Mouse (Mus musculus) c-Kit-positive CD71-negative TER-119-negative erythroid progenitor cells, embryonic 14.5 days (primary cell): ENCODE measurements at regions not wholly inside any gene's neighbourhood (a gene's known extent, or its start where the extent isn't known, plus 50 kb on each side); places are given as distances from the start of the nearest gene placed in this dataset.
"Not testable (repeated sequence)": the region's sequence is repeated elsewhere in the genome, so short reads cannot be mapped to it uniquely, and the experiment has no call there.

Source experiments
- DNase-seq: peaks from one replicate; pipeline ENCODE4 v3.0.0-alpha.2; 2013; ENCODE audit warnings: low read depth

DNA sequence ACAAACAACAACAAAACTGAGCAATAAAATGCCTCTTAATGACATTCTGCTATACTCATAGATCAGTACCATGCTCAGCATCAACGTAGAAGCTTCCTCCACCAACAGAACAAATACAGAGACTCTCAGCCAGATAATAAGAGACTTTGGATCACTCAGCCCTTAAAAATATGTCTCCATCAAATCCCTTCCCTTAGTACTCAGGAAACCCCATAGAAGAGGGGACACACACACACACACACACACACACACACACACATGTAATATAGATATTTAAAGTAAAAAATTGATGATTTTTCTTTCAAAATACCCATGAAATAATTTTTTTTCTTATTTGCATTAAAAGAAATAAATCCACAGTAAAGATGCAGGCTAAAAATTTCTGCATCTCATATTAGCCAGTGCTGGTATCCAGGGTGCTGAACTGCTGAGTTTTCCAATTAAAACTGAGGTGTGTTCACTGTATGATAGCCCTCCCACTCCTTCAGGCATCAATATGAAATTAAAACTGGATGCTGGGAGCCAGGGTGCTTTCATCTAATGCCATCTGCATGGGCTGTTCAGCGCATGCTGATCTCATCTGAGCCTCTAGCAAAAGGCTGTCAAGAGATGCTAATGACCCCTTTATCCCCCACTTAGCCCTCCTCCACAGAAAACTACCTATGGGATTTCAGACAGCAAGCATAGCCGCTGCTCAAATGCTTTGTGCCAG is 321.0 kb downstream of the Tm4sf1 start:
- no peak for DNase-seq

DNA sequence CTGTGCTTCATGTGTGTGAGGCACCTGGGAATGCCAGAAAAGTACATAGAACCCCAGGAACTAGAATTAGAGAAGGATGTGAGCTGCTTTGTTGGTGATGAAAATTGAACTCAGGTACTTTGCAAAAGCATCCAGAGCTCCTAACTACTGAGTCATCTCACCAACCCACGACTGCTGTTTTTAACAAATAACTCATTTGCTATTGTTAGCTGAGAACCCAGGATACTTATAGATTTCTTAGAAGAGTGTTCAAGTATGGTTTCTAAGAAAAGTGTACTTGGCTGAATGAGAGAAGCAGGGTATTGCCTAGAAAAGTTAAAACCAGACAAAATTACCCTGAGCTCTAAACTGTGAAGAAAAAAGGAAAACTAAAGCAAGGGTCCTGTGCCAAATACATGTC is 335.8 kb downstream of the Tm4sf1 start:
- no peak for DNase-seq

DNA sequence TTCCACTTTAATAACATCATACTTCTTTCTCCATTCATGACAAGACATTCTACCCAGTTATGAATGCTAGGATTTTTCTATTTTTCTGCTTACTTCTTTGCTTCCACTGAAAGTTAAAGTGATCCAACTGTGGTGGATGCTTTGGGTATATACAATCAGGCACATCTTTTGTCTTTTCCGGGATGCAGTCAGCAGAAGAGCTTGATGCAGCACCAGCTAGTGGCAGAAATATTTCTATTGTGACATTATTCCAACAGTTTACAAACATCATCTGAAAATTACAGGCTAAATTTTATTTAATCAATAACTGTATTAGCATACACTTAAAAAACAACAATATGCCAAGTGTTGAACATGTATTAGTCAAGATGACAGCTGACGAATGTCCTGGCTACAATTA is 336.3 kb downstream of the Tm4sf1 start:
- DNase-seq = no peak

DNA sequence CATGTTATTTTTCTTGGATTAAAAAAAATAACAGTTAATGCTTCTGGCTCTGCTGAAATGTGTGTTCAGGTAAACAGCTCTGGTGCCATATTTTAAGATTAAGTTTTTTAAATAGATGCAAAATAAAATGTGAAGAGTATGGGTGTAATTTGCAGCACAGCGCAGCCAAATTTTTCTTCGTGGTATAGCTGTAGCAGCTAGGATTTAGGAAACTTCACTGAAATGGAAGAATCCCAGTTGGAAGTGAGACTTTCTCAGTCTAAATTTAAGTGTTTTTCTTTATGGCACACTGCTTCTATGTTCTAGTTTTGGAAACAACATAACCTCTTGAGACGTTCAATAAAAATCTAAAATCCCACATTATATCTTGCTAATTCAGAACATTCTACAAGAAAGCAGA is 337.6 kb downstream of the Tm4sf1 start:
- no peak for DNase-seq

DNA sequence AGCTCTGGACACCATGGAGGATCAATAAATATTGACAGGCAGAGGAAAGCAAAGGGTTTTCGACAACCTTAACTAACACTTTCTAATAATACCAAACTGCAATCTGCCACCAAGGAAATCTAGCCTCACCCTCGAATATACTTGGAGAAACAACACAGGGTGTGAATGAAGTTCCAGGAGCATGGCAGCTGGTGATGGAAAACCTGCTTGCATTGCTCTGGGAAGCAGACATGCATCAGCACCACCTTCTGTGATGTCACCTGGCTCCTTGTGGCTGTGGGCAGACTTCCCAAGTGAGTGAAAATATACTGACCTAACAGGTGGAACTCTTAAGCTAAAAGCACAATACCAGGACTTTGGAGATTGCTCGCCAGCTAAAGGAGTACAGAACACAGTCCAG is 338.5 kb downstream of the Tm4sf1 start:
- no peak for DNase-seq

DNA sequence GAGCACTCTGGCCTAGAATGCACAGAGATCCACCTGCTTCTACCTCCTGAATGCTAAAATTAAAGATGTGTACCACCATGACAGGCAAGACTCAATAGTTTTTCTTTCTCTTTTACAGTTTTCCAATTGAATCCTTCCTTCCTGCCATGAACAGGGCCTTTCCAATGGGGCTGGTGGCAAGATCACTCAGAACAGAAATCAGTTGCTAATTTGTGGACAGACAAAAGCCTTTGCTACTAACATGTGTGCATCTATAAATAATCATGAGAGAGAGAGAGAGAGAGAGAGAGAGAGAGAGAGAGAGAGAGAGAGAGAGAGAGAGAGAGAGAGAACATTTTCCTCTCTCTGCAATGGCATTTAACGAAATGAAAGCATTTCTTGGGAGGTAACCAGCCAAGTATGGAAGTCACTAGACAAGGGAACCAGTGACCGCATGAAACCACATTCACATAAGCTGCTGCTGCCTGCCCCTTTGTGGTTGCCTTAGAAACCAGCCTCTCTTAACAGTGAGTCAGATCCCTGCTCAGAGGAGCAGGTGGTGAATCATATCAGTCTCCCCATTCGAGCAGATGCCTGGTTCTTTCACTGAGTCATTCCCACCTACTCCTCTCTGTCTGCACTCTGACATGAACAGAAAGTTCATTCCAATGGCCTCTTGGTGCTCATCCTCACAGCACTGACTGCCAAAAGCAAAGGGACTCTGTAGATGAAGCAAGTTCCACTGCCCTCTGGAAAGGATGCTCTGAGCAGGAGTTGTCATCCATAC is 339.4 kb downstream of the Tm4sf1 start:
- no peak for DNase-seq

DNA sequence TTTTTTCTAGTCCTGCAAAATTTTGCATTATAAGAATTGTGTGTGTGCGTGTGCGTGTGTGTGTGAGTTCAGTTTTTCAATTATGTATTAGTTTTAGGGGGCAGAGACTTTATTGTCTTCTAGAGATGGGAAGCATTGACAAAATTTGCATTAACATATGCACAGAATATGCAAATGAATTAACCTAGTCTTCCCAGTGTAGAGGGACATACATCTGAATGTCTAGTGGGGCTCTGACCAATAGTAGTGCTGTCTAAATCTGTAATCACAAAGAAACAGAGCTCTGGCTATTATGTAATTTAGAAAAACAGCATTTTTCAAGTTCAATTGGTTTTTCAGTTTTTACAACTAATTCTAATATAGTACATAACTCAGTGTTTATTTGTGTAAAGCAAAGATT is 344.8 kb downstream of the Tm4sf1 start:
- DNase-seq = no peak

DNA sequence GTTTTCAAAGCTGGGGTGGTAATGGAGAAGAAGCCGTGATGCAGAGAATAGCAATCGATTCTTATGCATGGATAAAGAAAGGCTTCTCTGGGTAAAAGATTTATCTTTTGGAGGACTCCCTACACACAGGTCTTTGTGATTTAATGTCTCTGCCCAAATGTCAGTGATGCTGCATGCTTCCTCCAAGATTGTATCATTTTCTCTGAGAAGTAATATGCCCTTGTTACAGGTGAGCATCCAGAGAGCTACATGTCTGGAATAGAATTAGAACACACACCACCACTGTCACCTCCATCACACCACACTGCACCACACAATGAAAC is 346.0 kb downstream of the Tm4sf1 start:
- no peak for DNase-seq

DNA sequence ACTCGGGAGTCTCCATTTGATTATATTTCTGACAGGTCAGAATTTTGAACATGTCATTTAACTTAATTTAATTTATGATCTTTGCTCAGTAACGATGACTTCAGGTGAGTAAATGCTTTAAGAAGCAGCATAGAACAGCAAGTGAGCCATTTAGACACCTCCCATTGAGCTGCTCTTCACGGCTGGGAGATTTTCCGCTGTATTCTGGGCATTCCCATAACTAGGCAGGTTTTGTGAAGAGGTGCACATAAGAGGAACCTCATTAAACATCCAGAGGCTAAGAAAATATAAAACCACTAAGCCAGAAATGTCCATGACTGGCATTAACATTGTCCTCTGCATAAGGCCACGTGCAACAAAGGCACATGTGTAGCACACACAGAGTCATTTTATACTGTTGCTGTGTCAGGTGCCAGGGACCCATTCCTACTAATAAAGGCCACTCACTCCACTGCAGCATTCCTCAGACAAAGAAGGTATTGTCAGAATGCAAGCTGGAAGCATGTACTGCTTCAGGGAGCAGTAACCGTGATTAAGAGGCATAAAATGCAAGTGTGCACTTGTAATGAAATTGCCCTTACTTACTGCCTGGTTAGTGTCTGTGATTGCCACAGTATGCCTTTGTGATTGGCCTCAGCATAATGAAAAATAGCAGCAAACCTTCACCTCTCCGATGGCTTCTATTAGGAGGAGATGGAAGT is 346.5 kb downstream of the Tm4sf1 start:
- no peak for DNase-seq

DNA sequence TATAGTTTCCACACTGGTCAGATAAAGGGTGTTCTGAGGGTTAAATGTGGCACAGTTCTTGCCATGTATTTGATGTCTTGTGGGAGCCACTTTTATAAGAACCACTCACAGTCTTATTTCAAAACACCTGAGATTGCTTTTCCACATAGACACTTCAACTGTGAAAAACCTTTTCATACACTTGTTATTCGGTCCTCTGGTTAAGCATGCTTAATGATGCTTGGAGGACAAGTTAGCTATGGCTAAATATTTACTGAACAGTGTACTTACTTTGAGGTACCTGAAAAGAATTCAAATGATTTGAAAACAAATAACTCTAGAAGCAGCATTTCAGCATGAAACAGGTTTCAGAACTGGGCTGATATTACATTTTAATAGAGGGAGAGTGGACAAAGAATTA is 359.2 kb downstream of the Tm4sf1 start:
- not testable (repeated sequence) for DNase-seq

DNA sequence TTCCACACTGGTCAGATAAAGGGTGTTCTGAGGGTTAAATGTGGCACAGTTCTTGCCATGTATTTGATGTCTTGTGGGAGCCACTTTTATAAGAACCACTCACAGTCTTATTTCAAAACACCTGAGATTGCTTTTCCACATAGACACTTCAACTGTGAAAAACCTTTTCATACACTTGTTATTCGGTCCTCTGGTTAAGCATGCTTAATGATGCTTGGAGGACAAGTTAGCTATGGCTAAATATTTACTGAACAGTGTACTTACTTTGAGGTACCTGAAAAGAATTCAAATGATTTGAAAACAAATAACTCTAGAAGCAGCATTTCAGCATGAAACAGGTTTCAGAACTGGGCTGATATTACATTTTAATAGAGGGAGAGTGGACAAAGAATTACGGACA is 372.8 kb downstream of the Tm4sf1 start:
- not testable (repeated sequence) for DNase-seq

DNA sequence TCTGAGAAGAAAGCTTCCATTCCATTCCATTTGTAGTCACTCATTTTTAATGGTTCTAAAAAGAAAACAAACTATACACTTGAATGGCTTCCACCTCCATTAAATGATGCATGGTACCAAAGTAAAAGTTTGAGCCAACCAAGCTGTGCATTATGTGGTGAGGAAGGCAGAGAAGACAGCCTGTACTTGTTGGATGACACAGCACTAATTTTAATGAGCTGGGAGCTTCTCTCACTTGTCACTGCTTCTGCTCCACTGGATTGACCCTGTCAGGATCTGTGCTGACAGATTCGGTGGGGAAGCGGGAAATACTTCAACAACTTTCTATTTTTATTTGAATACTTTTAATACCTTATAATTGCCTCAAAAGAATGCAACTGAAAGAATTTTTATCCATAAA is 403.3 kb downstream of the Tm4sf1 start:
- no peak for DNase-seq

DNA sequence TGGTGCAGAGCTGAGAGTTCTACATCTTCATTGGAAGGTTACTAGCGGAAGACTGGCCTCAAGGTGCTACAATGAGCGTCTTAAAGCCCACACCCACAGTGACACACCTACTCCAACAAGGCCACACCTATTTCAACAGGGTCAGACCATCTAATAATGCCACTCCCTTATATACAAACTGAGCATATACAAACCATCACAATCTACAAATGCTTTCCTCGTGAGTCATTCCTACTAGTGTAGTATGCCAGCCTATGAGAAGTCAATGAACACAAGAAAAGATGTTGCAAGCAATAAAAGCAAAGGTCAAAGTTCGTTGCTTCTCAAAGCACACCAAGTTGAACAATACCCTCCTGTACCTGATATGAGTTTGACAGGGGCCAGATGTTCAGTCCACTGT is 424.7 kb downstream of the Tm4sf1 start:
- no peak for DNase-seq

DNA sequence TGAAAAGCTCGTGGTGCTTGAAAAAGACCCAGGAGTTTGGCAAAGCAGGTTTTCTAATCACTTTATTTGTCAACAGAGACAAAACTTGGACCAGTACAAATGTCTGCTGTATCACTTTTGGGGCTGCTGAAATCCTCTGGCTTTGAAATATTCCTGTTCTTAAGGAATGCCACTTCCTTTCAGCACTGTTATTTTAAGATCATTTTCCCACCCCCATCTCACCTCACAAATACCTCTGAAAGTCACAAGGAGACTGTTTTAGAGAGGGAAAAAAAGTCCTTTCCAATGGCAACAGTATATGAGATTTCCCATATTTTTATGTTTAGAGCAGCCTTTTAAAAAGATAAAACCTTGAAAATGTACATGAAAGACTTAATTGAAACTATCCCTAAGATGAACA is 438.2 kb downstream of the Tm4sf1 start:
- no peak for DNase-seq

DNA sequence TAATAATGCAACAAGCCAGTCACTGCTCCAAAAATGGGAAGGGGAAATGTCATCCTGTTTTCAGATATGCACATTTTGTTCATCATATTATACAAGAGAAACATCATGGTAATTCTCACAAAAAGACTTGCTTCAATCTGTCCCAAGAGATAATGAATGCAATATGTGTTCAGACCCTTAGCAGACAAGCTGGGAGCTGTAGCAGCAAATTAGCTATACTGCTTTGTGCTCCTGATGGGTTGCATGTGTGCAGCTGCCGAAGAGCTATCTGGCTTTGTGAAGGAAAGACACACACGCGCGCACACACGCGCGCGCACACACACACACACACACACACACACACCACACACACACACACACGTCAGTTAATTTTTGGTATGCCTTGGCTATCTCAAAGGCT is 441.9 kb downstream of the Tm4sf1 start:
- no peak for DNase-seq

DNA sequence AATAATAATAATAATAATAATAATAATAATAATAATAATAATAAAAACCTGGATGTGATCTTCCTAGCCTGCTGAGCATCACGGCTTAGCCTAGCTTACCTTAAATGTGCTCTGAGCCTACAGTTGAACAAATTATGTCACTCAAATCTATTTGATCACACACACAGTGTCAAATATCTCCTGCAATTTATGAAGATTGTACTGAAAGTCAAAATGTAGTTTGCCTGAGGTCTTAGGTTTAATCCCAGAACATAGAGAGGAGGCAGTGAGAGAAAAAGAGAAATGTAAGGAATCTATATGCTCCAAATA is 456.4 kb downstream of the Tm4sf1 start:
- DNase-seq = no peak

DNA sequence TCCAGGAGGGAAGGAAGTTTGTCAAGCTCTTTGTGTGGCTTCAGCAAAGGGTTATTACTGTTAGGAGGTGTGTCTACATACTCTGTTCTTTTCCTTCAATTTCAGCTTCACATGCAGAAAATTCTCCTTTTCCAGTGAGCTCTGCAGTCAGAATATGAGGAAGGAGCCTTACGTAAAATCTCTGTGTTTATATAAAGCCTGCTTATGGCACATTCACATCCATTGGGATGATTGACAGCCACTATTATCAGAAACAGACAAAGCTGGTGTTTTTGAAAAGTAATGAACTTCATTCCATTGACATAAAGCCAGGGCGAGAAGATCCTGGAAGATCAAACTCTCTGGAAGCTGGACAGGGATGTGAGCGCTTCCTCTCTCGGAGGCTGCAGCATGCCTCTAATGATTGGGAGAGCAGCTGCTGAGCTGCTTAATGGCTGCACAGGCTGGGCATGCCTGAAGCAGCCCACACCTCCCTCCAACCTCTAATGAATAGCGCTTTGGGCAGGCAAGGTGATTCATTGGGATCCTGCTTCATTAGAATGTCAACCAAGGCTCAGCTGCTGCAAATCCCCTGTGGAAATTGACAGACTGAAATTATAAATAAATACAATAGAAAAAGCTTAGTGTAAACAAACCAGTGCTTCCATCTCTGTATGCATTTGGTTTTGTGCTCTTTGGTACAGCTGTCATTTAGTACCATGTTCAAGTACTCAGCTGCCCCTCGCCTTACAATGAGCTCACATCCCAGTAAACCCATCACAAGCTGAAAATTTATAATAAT is 456.9 kb downstream of the Tm4sf1 start:
- DNase-seq = no peak

DNA sequence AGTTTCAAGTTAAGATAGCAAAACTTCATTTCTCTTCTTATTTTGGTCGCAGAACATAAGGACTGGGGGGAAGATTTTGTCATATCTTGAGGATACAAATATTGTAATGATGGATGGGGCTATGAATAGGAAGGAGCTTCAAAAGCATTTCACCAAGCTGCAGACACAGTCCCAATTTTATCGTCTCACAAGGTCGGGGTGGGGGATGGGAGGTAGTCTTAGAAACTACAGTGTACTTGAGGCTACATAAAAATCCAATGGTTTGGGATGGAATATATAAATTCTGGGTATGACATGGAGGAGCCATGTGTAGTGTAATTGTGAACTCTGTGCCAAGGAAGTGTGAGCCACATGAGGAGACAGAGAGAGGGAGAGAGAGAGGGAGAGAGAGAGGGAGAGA is 464.6 kb downstream of the Tm4sf1 start:
- no peak for DNase-seq

DNA sequence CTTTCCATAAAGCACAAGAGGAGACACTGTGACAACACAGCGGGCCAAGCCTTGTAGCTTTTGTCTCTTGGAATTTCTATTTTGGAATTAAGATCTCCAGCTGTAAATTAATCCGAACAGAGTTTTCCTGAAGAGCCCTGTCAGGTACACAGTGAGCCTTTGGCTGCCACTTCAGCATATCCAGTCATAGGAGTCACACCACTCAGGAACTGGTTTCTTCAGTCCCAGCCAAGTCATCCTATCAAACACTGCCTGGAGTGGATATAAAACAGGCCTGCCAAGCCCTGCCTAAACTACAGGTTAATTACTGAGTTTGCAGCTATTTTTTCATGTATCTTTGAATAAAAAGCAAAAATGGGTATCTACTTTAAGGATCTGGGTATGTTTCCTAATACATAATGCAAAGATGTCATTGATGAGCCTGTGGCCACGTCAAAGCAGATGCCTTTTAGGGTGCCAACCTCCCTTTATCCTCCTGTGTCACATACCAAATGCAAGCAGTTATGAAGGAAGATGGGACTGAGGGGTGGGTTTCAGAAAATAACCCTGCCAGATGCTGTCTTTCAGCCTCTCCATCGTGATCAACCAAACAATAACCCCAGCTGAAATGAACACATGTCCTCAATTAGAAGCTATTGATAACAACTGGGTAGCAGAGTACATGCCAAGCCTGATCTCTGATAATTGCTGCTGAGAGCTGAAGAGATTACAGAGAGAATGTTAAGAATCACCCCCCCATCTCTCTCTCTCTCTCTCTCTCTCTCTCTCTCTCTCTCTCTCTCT is 471.3 kb downstream of the Tm4sf1 start:
- no peak for DNase-seq

DNA sequence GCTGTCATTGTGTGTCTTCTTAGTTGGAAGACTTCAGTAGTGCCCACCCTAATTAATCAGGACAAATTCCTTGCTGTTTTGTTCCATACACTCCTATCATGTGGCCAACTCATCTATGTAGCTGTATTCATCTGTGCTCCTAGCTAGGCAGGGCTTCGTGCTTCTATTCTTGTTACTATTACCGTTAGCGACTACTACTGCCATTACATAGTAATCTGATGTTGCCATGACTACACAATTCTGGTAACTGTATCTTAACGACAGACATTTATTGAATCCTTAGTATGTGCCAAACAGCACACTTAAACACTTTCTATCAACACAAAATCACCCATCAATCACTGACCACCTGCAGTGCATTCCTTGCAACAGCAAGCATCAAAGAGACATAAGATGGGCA is 477.6 kb downstream of the Tm4sf1 start:
- DNase-seq = no peak

DNA sequence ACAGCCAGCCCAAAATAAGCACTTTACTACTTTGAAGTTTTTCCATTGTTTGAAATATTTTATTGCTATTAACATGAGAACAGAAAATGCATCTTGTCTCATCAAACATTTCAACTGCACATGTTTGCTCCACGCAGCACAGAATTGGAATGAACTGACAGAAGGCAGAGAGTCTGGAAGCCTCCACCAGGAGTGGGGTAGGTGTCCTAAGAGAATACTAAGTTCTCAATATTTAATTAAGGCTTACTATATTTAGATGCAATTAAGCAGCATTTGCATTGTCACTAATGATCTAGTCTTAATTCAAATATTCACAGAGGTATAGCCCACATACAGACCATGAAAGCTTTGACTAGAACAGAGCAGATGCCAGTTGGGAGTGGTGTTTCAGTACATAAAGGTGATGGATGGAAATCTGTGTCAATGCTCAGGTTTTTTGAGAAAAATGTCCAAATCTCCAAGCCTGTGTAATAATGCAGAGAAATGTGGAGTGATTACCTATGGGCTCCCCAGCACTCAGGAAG is 491.2 kb downstream of the Tm4sf1 start:
- DNase-seq = no peak

DNA sequence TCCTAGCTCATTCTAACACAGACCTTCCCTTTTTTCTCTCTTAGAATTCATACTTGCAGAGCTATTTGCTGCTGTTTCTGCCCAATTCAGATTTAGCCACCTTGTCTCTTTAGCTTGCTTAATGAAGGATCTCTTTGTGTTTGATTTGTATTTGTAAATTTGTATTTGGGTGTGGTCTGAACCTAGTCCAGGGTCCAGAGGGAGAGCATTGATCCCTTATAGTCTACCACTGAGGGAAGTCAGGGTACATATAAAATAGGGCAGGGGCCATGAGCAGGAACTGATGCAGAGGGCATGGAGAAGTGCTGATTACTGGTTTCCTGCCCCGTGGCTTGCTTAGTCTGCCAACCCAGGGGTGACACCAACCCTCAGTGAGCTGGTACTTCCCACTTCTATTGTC is 508.7 kb downstream of the Tm4sf1 start:
- DNase-seq = no peak
